Mouse (Mus musculus): Measurements from ENCODE around the gene Pifo. TPM values are rescaled to one million over a fixed set of nuclear protein-coding genes. Genes with fewer than 3 reads are reported as not detected.
A peak's percentile ranks its signal among the peaks of the same experiment; 100 is the strongest.

Gene Pifo
- total RNA-seq, 2 experiments from 2014 or later: not detected

GRCm38 (mm10) chr3:105958974-105959580 lies 55.4 kb downstream of the Pifo start, which contains the start of gene Wdr77:
Wdr77 (plus strand) TSS chr3:105959369.
- ATAC-seq (replicated peaks; ENCODE audit: low FRiP score, poor library complexity, severe bottlenecking): peak; percentile 94

- no peak for ATAC-seq (replicated peaks; ENCODE audit: low FRiP score, poor library complexity, severe bottlenecking)
Observed at GRCm38 (mm10) chr3:105958204-105958603, 56.2 kb downstream of the Pifo start.

GRCm38 (mm10) chr3:105957235-105957634 lies 57.2 kb downstream of the Pifo start:
- no peak for ATAC-seq (replicated peaks; ENCODE audit: low FRiP score, poor library complexity, severe bottlenecking)

- ATAC-seq (replicated peaks; ENCODE audit: low FRiP score, poor library complexity, severe bottlenecking): no peak
Observed at GRCm38 (mm10) chr3:105951348-105951747, 63.1 kb downstream of the Pifo start.

Other genes starting within 250 kb of the Pifo start
- gene Rap1a, start 213.3 kb downstream of the Pifo start, total RNA-seq (2015; ENCODE audit: low replicate concordance): 67.7 and 77.8 TPM in 2 replicates
- gene Rap1a, start 213.3 kb downstream of the Pifo start, total RNA-seq (2017; ENCODE audit: low replicate concordance): 99.3 and 137 TPM in 2 replicates
- gene Adora3, start 143.8 kb downstream of the Pifo start, total RNA-seq (2015; ENCODE audit: low replicate concordance): 0.84 TPM in 1 of 2 replicates, not detected in the other
- 1.1 TPM in 1 of 2 replicates, not detected in the other for gene Adora3, start 143.8 kb downstream of the Pifo start, total RNA-seq (2017; ENCODE audit: low replicate concordance)
- not detected in 2 replicates for gene Tmigd3, start 143.7 kb downstream of the Pifo start, total RNA-seq (2015; ENCODE audit: low replicate concordance)
- gene Tmigd3, start 143.7 kb downstream of the Pifo start, total RNA-seq (2017; ENCODE audit: low replicate concordance): 1.2 TPM in 1 of 2 replicates, not detected in the other
- gene I830077J02Rik, start 82.0 kb downstream of the Pifo start, total RNA-seq (2015; ENCODE audit: low replicate concordance): 19.9 and 22.1 TPM in 2 replicates
- 5.4 and 7.1 TPM in 2 replicates for gene I830077J02Rik, start 82.0 kb downstream of the Pifo start, total RNA-seq (2017; ENCODE audit: low replicate concordance)
- gene Wdr77, start 55.3 kb downstream of the Pifo start, total RNA-seq (2015; ENCODE audit: low replicate concordance): 14.6 and 17.9 TPM in 2 replicates
- 10.5 and 11.4 TPM in 2 replicates for gene Wdr77, start 55.3 kb downstream of the Pifo start, total RNA-seq (2017; ENCODE audit: low replicate concordance)
- gene Atp5f1, start 54.5 kb downstream of the Pifo start, total RNA-seq (2015; ENCODE audit: low replicate concordance): 159 and 191 TPM in 2 replicates
- 268 and 302 TPM in 2 replicates for gene Atp5f1, start 54.5 kb downstream of the Pifo start, total RNA-seq (2017; ENCODE audit: low replicate concordance)
- gene Ovgp1, start 40.9 kb downstream of the Pifo start, total RNA-seq (2015; ENCODE audit: low replicate concordance): 4.4 and 21.9 TPM in 2 replicates
- gene Ovgp1, start 40.9 kb downstream of the Pifo start, total RNA-seq (2017; ENCODE audit: low replicate concordance): 31.0 and 38.5 TPM in 2 replicates
- 4.6 TPM in 1 of 2 replicates, not detected in the other for gene Chil5, start 18.2 kb upstream of the Pifo start, total RNA-seq (2015; ENCODE audit: low replicate concordance)
- gene Chil5, start 18.2 kb upstream of the Pifo start, total RNA-seq (2017; ENCODE audit: low replicate concordance): 1.5 and 1.7 TPM in 2 replicates
- 3.7 TPM in 1 of 2 replicates, not detected in the other for gene Chia1, start 98.6 kb upstream of the Pifo start, total RNA-seq (2015; ENCODE audit: low replicate concordance)
- gene Chia1, start 98.6 kb upstream of the Pifo start, total RNA-seq (2017; ENCODE audit: low replicate concordance): not detected in 2 replicates
- gene Chil3, start 152.9 kb upstream of the Pifo start, total RNA-seq (2015; ENCODE audit: low replicate concordance): 980 and 1,041 TPM in 2 replicates
- 603 and 680 TPM in 2 replicates for gene Chil3, start 152.9 kb upstream of the Pifo start, total RNA-seq (2017; ENCODE audit: low replicate concordance)
- gene Chil4, start 204.9 kb upstream of the Pifo start, total RNA-seq (2015; ENCODE audit: low replicate concordance): not detected in 2 replicates
- gene Chil4, start 204.9 kb upstream of the Pifo start, total RNA-seq (2017; ENCODE audit: low replicate concordance): 1.1 TPM in 1 of 2 replicates, not detected in the other